20 mouse cellular contexts compared by ENCODE assay signal in genomic region chr8:8869338-8869737, GRCm38 (mm10).
"Had no signal": no experiment of that assay in that cellular context is flagged by ENCODE, and none has a peak within 500 bp of the region (broad histone marks: within the 10 kb centered on the region; RNA-seq: fewer than 3 reads in every experiment).

No protein-coding gene starts in this region.

- ATAC-seq: liver, postnatal 0 days; lung, postnatal 0 days; midbrain, embryonic 16.5 days had no signal

- H3K27me3 ChIP-seq: lung, embryonic 15.5 days; megakaryocyte, embryonic 14.5 days; neural tube, embryonic 15.5 days had no signal

- H3K4me3 ChIP-seq: lung, embryonic 15.5 days; midbrain, embryonic 12.5 days; myocyte; neural tube, embryonic 13.5 days; neural tube, embryonic 15.5 days had no signal

- H3K9me3 ChIP-seq: lung, embryonic 15.5 days; neural tube, embryonic 13.5 days; neural tube, embryonic 15.5 days had no signal

- H3K4me2 ChIP-seq: lung, embryonic 15.5 days; midbrain, embryonic 12.5 days; neural tube, embryonic 13.5 days; neural tube, embryonic 15.5 days had no signal

- H3K4me1 ChIP-seq: megakaryocyte, embryonic 14.5 days had no signal

- H3K27ac ChIP-seq: lung, embryonic 15.5 days; macrophage; midbrain, embryonic 12.5 days; neural tube, embryonic 13.5 days; neural tube, embryonic 15.5 days had no signal

- DNase-seq: liver, postnatal 0 days; lung, adult 2 months; midbrain, embryonic 14.5 days; retina, postnatal 1 day; right cerebral cortex, adult 18-20 months; right cerebral cortex, postnatal 25 days; right cerebral cortex, postnatal 4 days; spleen, adult 18-20 months; thymus, adult 18-20 months; thymus, postnatal 14 days; thymus, postnatal 36 days had no signal

- H3K36me3 ChIP-seq: lung, embryonic 15.5 days; midbrain, embryonic 12.5 days; neural tube, embryonic 13.5 days; neural tube, embryonic 15.5 days had no signal

- H3K9ac ChIP-seq: liver, postnatal 0 days; lung, embryonic 15.5 days; midbrain, embryonic 12.5 days; neural tube, embryonic 13.5 days; neural tube, embryonic 15.5 days had no signal
